Mouse (Mus musculus): ENCODE data around the gene Plrg1.
A peak's percentile ranks its signal among the peaks of the same experiment; 100 is the strongest.

The Plrg1 gene

DNA sequence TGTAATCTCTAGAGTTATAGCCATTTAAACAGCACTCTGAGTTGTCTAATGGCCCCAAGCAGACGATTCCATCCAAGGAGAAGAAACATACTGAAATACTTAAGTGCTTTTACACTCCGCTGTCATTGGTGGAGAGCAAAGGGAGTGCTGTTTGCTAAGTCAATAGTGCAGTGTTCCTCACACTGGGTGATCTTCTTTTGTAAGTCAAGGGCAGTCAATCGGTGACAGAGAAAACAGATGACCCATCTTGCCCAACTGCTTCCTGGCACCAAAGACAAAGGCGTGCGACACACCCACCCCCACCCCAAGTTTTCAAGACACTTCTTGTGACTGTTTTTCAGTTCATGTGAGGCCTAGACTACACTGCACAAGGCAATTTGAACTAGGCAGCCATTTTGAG lies 3.2 kb upstream of the Plrg1 start:
- DNase-seq (ENCODE audit: low read depth), result peak; percentile 16

DNA sequence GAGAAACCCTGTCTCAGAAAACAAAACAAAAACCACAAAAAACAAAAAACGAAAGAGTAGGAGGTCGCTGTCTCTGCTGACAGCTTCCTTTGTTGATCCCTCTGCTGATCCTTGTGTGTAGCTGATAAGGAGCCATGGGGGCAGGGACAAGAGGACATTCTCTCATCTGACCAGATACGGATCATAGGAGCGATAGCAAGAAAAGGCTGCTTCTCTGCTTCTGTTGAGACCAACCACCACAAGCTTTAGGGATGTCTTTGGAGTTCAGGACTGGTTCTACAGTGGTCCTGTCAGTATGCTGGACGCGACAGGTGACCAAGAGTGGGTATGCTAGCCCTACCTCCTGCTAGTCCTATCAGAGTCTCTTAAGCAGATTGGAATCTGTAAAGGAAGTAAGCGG lies 2.2 kb upstream of the Plrg1 start:
- no peak for DNase-seq (ENCODE audit: low read depth)

DNA sequence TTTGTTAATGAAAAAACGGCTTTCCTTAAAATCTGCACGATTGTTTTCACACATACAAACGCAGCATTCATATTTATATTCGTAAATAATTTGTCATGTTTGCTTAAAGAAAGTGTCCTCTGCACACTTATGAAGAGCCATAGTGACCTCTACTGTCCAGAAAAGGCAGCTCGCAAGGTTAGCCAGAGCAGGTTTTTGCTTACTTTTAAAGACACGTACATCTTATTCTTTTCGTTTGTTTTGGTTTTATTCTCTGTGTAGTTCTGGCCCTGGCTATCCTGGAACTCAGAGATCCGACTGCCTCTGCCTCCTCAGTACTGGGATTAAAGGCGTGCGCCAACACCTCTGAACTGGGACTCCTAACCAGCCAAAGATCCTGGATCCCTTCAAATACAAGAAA lies 1.6 kb upstream of the Plrg1 start:
- peak; percentile 83 for DNase-seq (ENCODE audit: low read depth)

DNA sequence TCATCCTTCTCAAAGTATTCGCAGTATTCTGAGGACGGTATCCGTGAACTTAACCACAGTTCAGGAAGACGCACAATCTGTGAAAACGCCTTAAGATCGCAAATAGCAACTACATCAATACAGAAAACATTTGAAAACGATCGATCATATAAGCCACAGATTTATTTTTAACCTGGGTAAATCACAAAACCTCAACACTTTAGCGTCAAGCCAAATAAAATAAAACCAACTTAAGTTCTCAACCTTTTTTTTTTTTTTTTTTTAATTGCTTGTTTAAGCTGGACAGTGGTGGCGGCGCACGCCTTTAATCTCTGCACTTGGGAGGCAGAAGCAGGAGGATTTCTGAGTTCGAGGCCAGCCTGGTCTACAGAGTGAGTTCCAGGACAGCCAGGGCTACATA lies 563 bp upstream of the Plrg1 start:
- DNase-seq (ENCODE audit: low read depth), result no peak

DNA sequence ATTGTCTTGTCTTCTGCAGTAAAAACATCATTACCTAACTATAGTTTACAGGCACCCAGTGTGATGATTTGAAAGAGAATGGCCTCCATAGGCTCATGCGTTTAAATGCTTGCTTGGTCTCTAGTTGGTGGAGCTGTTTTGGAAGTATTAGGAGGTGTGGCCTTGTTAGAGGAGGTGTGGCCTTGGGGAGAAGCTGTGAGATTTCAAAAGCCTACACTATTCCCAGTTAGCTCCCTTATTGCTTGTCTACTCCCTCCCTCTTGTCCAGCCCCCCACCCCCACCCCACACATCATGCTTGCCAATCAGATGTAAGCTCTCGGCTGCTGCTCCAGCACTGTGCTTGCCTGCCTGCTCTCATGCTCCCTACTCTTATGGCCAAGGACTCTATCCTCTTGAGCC lies 1.7 kb downstream of the Plrg1 start:
- no peak for DNase-seq (ENCODE audit: low read depth)

DNA sequence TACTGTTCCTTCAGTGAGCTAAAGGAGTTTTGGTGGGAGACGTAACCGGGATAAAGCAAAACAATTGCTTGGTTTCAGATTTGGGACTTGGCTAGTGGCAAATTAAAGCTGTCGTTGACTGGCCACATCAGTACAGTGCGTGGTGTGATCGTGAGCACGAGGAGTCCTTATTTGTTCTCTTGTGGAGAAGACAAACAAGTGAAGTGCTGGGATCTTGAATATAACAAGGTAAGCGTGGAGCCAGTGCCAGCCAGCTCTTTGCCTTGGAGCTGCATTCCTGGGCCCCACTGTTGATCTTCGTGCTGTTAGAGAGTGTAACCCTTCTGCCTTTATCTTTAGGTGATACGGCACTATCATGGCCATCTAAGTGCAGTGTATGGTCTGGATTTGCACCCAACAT lies 12.6 kb downstream of the Plrg1 start:
- no peak for DNase-seq (ENCODE audit: low read depth)

DNA sequence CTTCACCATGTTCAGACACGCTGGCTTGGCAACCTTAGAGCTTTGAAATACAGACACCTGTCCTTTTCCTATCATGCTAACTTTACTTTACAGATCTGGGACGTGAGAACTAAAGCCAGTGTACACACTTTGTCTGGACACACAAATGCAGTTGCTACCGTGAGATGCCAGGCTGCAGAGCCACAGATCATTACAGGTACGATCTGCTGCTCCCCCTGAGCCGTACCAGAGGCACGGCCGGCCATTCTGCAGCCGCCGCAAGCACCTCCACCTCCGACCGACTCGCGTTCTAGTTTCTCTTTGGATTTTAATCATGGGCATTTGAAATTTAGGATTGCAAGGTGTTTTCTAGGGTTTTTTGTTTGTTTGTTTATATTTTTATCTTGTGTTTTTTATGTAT lies 13.5 kb downstream of the Plrg1 start:
- DNase-seq (ENCODE audit: low read depth), result no peak

DNA sequence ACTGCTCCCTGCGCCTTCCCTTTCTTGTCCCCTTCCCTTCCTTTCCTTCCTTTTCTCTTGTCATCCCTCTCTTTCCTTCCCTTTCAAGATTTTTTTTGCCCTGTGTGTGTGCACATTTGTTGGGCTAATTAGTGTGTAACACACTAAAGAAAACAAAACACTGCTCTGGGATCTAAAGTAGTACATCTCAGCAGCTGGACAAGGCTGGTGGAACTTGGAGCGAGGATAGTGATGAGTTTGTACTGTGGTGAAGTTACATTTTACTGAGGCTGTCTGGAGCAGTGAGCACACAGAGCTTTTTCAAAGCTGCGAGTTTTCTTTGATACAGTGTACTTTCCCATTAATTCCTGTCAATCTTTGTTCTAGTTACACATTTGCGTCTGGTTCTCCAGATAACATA lies 14.9 kb downstream of the Plrg1 start:
- DNase-seq (ENCODE audit: low read depth), result no peak

DNA sequence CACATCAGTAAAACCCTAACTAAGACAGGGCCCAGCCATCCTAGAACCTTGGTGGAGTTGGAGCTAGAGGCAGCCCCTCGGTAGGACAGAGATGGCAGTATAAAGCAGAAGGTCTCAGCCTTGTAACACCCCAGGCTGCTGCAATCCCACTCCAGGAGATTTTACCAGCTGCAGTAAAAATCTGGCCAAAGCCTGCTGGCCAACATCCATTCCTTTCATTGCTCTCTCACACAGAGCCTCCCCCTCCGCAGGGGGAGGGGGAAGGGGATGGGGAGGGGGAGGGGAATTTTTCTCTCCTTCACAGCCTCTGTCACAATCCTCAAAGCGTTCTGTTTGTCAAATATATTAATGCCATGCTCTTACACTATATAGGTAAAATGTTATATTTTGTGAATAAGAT lies 21.2 kb downstream of the Plrg1 start:
- DNase-seq (ENCODE audit: low read depth), result no peak

DNA sequence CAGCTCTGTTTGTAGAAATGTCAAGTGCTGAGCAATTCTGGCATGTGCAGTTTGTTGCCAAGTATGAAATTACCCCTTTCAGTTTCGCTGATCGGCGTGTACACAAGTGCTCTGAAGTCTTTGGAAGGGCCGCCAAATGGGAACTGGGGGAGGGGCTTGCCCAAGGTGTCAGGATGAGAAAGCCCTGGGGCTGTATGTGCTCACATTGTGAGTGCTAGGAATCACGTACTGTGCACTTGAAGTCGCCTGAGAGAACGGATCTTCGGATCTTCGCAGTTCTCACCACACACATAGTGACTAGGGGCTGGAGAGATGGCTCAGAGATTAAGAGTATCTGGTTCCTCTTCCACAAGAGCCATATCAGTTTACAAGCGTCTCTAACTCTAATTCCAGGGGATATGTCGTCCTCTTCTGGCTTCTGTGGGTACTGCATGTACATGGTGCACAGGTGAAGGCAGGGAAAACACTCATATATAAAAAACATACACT lies 25.3 kb downstream of the Plrg1 start:
- peak; percentile 89 for DNase-seq (ENCODE audit: low read depth)

DNA sequence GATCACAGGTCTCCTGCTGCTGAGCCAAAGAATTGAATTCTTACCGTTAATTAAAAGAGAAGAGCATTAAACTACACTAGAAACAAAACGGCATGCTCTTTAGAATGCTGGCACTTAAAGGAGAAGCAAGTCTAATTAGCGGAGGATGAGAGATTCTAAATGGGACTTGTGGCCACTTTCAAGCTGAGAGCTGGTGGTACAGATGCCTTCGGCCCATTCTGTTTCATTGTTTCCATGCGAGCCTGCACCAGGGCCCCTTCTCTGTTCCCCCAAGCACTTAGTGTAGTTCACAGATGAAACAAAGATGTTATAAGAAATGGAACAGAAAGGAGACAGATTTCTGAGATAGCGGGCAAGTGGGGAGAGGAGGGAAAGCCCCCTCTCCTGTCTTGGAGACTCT lies 42.3 kb downstream of the Plrg1 start:
- no peak for DNase-seq (ENCODE audit: low read depth)

DNA sequence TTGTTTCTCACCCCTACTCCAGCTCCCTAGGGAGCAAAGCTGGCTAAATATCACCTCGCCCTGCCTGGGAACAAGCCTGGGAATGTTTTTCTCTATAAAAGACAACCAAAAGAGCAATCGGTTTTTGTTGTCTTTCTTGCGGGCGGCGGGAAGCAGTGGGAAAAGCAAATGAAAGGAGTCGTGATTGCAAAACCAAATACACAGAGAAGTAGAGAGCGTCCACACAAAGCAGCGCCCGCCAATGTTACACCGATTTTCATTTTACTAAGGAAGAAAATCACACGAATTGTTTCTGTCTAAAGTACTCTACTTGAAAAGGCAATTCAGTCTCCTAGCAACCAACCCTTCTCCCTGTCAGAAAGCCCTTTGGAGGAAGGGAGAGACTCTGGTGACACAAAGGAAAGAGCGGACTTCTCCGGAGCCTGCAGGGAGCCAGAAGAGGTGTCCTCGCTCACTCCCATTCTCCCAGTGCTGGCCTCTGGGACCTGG lies 43.3 kb downstream of the Plrg1 start:
- DNase-seq (ENCODE audit: low read depth), result no peak

DNA sequence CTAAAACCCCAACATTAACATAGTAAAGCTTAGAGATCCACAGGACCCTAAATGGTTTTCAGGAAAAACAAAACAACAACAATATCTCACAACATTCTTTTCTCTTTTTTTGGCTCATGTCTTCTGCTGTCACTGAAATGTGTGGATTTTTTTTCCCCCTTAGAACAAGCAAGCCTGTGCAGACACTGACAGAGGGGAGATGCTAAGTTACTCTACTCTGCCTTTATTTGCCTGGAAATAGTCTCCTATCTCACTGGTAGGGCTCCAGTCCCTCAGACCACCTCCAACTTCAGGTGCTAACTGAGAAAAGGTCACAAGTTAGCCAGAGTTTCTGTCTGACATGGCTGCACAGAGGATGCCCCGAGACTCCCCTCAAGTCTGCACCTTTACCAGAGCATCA lies 43.8 kb downstream of the Plrg1 start:
- DNase-seq (ENCODE audit: low read depth), result no peak

DNA sequence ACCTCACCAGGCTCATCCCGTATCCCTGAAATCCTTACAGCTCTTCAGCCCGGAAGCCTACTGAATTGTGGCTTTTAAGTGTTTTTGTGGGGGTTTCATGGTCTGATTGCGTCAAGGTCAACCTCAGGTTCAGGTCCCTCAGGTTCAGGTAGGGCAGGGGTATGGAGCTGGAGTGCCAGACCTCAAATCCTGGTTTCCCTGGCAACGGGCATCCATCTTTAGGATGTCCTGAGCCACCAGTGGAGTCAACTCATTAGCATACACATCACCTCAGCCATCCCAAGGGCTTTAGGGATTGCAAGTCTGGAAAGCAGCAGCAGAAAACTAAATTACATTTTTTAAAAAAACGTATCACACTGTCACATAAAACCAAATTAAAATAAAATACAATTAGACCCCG lies 44.3 kb downstream of the Plrg1 start:
- no peak for DNase-seq (ENCODE audit: low read depth)

DNA sequence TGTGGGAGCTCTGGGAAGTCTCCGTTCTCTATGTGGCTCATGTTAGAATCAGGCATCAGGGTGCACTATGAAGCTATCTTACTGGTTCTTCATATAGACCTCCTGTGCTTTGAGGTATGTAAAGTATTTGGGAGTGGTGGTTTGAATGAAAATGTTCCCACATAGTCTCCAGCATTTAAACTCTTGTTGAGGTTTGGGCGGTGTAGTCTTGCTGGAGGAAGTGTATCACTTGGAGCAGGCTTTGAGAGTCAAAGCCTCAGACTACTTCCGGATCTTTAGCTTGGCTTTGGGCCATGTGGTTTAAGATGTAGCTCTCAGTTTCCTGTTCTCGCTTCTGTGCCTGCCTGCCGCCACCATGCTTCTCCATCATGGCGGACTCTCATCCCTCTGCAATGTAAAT lies 47.0 kb downstream of the Plrg1 start:
- peak; percentile 25 for DNase-seq (ENCODE audit: low read depth)

DNA sequence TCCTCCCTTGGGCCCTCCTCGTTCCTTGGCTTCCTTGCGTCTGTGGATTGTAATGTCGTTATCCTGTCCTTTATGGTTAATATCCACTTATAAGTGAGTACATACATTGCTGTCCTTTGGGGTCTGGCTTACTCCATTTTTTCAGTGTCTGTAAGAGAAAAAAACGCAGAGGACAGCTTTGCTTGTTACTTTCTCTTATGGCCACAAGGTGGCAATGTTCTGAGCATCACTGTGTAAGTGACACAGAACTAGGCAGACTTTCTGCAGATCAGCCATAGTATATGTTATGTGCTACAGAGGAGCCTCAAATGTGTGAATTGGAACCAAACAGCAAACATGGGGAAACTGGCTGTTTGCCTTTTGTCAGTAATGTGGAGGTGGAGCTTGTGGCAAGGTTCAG lies 54.8 kb downstream of the Plrg1 start:
- peak; percentile 51 for DNase-seq (ENCODE audit: low read depth)

DNA sequence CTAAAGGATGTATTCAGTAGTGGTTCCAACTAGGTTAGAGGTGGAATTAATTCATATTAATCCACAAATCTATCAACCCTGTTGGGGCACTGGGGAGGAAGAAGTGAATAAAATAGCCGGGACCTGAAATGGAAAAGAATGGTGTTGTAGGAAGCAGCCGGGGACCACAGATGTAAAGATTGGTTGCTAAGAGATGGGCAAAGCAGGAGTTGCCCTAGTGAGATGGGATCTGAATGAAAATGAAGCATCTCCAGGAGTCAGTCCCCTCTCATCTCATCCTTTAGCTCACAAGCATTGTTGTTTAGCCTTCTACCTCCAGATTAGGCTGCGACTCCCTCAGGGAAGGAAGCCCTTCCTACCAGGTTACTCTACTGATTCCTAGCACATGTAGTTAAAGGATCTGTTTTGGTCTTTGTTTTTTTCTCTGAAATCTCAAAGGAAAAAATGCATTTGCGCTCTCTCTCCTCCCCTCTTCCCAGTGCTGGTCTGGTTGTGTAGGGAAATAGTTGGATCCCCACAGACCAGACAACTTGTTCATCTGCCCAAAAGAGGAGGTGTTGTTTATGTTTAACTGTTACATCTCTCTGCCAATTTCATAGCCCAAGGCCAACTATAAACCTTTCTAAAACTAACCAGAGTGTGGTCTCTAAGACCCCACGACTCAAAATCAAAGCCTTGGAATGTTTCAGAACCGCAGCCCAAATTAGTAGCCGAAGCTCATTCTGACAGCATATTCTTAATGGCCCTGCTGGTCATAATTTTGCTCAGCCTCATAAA lies 56.4 kb downstream of the Plrg1 start:
- no peak for DNase-seq (ENCODE audit: low read depth)

DNA sequence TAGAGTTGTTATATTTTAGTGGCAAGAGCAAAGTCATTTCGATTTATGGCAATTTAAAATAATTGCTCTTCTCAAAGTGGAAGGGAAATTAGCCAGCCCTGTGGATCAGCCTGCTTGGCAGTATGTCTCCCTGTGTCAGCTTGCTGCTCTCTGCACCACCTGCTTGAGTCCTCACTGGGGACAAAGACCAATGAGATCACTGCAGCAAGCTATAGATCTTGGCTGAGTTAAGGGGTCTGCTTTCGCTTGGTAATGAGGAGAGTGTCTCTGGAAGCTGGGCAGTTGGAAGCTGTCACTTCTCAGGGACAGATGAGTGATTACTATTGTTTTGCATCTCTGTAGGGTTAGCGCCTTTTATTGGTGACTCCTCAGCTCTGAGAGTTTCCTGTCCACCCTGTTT lies 57.5 kb downstream of the Plrg1 start:
- DNase-seq (ENCODE audit: low read depth), result no peak

DNA sequence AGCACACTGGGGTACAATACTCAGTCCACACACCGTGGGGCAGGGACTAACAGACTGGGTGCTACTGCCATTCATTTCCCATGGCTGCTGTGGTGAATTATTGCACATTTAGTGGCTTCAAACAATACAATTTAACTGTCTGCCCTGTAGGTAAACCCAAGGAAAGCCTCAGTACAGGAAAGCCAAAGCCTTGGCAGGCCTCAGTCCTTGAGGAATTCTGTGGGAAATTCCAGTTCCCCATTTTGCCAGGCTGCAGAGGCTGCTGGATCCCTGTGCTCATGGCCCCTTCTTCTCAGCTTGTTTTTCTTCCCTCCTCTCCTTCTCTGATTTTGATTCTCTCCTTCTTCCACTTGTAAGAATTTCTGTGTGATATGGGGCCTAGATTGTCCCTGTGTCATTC lies 59.6 kb downstream of the Plrg1 start:
- no peak for DNase-seq (ENCODE audit: low read depth)

DNA sequence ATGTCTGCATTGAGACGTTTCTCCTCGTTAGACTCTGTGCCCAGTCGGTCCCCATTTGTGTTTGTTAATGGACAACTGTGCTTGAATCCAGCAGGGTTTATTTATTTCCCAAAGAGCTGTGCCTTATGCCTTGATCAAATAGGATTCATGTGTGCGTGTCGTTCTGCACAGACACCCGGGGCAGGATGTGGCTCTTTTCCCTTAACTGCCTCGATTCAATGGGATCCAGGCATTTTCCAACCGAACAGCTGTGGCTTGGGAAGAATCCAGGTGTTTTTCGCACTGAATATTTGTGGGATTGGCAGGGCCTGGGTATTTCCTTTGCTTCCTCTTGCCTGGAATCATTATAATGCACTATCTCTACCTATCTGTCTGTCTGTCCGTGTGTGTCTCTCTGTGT lies 62.3 kb downstream of the Plrg1 start:
- no peak for DNase-seq (ENCODE audit: low read depth)
